Mouse (Mus musculus): ENCODE measurements around the gene Gda. TPM values are rescaled to one million over a fixed set of nuclear protein-coding genes. Genes with fewer than 3 reads are reported as not detected.

Gda gene
- total RNA-seq, 2 experiments from 2014 or later = 165 to 226 TPM

DNA sequence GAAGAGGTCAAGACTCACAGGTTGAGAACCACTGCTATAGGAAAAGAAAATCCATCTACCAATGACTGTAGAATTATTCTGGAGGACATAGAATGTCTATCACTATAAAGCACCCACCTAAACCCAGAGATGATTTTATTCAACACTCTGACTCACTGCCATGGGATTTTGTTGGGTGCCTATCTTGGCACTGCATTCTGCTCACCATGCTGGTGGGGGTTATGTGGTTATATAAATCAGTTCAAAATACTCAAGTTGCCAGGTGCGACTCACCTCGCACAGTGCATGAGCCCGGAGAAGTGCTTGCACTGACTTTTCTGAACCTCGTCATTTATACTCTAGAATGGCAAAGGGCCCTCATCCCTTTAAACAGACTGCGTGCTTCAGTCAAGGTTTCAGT lies 94.0 kb downstream of the Gda start:
- no peak for ATAC-seq (ENCODE audit: poor library complexity, severe bottlenecking)

GRCm38 (mm10) chr19:21376445-21377218 lies 96.6 kb downstream of the Gda start:
- ATAC-seq (ENCODE audit: poor library complexity, severe bottlenecking) = peak; percentile 63

DNA sequence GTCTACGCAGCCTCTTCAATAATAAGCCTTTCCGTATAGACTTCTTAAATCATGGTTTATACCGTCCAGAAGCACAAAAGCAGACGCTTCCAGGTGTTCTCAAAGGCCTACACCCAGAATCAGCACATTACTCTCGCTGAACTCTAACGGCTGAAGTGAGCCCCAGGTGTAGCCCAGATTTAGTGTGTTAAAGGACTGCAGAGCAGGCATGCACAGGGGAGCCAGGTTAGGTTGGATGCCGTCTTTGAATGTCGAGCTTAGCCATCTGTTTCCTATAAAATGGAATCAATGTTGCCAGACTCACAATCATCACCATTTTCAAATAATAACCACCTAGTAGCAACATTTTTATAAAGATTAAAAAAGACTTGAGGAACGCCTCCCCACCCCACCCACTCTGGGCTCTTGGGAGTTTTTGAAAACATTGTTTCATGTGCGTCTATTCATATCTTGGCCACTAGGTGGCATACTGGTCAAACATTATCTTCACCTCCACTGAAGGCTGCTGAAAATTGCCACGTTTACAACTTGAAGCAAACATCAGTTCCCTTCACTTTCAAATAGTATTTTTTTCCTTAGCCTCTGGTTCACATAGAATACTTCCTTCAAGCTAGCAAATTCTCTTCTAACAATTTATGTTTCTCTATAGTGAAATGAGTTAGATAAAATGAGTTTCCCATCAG lies 100.0 kb downstream of the Gda start:
- ATAC-seq (ENCODE audit: poor library complexity, severe bottlenecking) = peak; percentile 75

- no peak for ATAC-seq (ENCODE audit: poor library complexity, severe bottlenecking)
Observed at GRCm38 (mm10) chr19:21372395-21373072, 100.7 kb downstream of the Gda start.

GRCm38 (mm10) chr19:21371337-21371736 lies 101.9 kb downstream of the Gda start:
- ATAC-seq (ENCODE audit: poor library complexity, severe bottlenecking) = no peak

- no peak for ATAC-seq (ENCODE audit: poor library complexity, severe bottlenecking)
Observed at GRCm38 (mm10) chr19:21370782-21371181, 102.5 kb downstream of the Gda start.

DNA sequence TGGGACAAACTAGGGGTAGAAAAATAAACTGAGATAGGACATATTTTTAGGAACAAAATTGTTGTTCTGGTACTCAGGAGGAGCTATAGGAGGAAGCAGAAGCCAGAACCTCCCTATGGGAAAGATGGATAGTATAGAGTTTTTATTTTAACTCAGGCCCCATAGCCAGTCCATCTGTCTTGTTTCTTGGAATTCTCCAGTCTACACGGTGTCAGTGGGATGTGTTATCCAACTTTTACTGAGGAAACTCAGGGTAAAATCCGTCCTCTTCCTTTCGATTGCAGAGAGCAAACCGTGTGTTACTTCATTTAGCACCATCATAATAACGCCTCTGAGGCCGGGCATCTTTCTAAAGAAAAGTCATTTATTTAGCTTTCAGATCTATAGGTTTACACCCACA lies 104.1 kb downstream of the Gda start:
- no peak for ATAC-seq (ENCODE audit: poor library complexity, severe bottlenecking)

DNA sequence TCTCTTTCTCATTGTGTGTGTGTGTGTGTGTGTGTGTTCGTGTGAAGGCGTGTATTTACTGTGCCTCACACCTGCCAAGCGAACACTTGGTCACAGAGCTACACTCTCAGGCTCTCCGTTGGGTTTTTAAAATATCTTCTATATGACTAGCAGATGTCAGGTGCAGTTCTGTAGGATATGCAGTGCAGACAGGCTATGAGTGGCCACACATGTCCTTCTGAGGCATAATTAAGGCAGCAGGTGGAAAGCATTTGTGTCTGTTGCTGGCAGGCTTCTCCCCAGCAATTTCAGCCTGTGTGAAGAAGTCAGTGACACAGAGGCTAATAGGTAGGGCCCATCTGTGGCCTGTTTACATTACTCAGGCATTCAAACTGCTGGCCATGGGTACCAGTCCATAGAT lies 104.7 kb downstream of the Gda start:
- ATAC-seq (ENCODE audit: poor library complexity, severe bottlenecking) = no peak

- peak; percentile 76 for ATAC-seq (ENCODE audit: poor library complexity, severe bottlenecking)
Observed at GRCm38 (mm10) chr19:21357792-21358191, 115.5 kb downstream of the Gda start.

GRCm38 (mm10) chr19:21349634-21350033 lies 123.6 kb downstream of the Gda start:
- no peak for ATAC-seq (ENCODE audit: poor library complexity, severe bottlenecking)

GRCm38 (mm10) chr19:21346646-21347045 lies 126.6 kb downstream of the Gda start:
- no peak for ATAC-seq (ENCODE audit: poor library complexity, severe bottlenecking)

Other genes starting within 250 kb of the Gda start
- 127 and 129 TPM in 2 replicates for gene Zfand5, start 201.2 kb downstream of the Gda start, total RNA-seq (2015)
- 98.6 and 107 TPM in 2 replicates for gene Zfand5, start 201.2 kb downstream of the Gda start, total RNA-seq (2017)
- 34.3 and 36.9 TPM in 2 replicates for gene 1110059E24Rik, start 179.5 kb upstream of the Gda start, total RNA-seq (2015)
- gene 1110059E24Rik, start 179.5 kb upstream of the Gda start, total RNA-seq (2017) = 54.9 and 56.5 TPM in 2 replicates
- 42.9 and 47.2 TPM in 2 replicates for gene Abhd17b, start 179.7 kb upstream of the Gda start, total RNA-seq (2015)
- gene Abhd17b, start 179.7 kb upstream of the Gda start, total RNA-seq (2017) = 30.3 and 32.8 TPM in 2 replicates

Data from megakaryocyte, adult 5-6 weeks (primary cell).